Comparison of ENCODE assay signal across 39 mouse cellular contexts in genomic region chr5:147297249-147297648, GRCm38 (mm10). TPM values are rescaled to one million over a fixed set of nuclear protein-coding genes. Genes with fewer than 3 reads are reported as not detected.
"Had no signal": no experiment of that assay in that cellular context is flagged by ENCODE, and none has a peak within 500 bp of the region (broad histone marks: within the 10 kb centered on the region; RNA-seq: fewer than 3 reads in every experiment).

No protein-coding gene starts in this region.

- H3K36me3 ChIP-seq: embryonic facial prominence, embryonic 12.5 days; embryonic facial prominence, embryonic 13.5 days; embryonic facial prominence, embryonic 15.5 days; forebrain, embryonic 10.5 days; forebrain, embryonic 12.5 days; forebrain, embryonic 15.5 days had no signal

- DNase-seq: cerebellum, adult 2 months; cerebellum, adult 8-10 months; cerebellum, adult 9-10 months; cerebellum, adult 9-11 months; cerebellum, postnatal 10 days; cerebellum, postnatal 14 days; cerebellum, postnatal 25 days; cerebellum, postnatal 36 days; embryo, embryonic 11 days; forebrain, postnatal 0 days; gastrocnemius, adult 2 months; gastrocnemius, postnatal 10 days; gastrocnemius, postnatal 14 days; gastrocnemius, postnatal 25 days; gastrocnemius, postnatal 36 days; heart, adult 11 months; heart, adult 18-20 months; heart, adult 2 months had no signal

- H3K4me2 ChIP-seq: embryonic facial prominence, embryonic 12.5 days; embryonic facial prominence, embryonic 13.5 days; embryonic facial prominence, embryonic 15.5 days; forebrain, embryonic 12.5 days; forebrain, embryonic 13.5 days; forebrain, embryonic 15.5 days had no signal

- H3K4me3 ChIP-seq: embryonic facial prominence, embryonic 12.5 days; embryonic facial prominence, embryonic 13.5 days; embryonic facial prominence, embryonic 15.5 days; erythroblast, embryonic 14.5 days; forebrain, embryonic 10.5 days; forebrain, embryonic 12.5 days; forebrain, embryonic 13.5 days; forebrain, embryonic 15.5 days; gastrocnemius, adult 2 months; heart, adult 2 months had no signal

- H3K9me3 ChIP-seq: embryonic facial prominence, embryonic 12.5 days; embryonic facial prominence, embryonic 13.5 days; embryonic facial prominence, embryonic 15.5 days; forebrain, embryonic 12.5 days; forebrain, embryonic 13.5 days; forebrain, embryonic 15.5 days had no signal

- H3K9ac ChIP-seq: embryonic facial prominence, embryonic 12.5 days; embryonic facial prominence, embryonic 13.5 days; embryonic facial prominence, embryonic 15.5 days; forebrain, embryonic 12.5 days; forebrain, embryonic 13.5 days; forebrain, embryonic 15.5 days; forebrain, postnatal 0 days had no signal

- ATAC-seq: forebrain, embryonic 13.5 days; forebrain, embryonic 14.5 days; forebrain, embryonic 15.5 days; forebrain, embryonic 16.5 days; forebrain, postnatal 0 days had no signal

- H3K27ac ChIP-seq: embryonic facial prominence, embryonic 12.5 days; embryonic facial prominence, embryonic 13.5 days; embryonic facial prominence, embryonic 15.5 days; forebrain, embryonic 10.5 days; forebrain, embryonic 12.5 days; forebrain, embryonic 13.5 days; forebrain, embryonic 15.5 days; gastrocnemius, adult 2 months; heart, adult 2 months had no signal

RNA-seq across cellular contexts. Expression of gene Cdx2, which starts 9.8 kb away (rescaled TPM):
- total RNA-seq: common myeloid progenitor, adult 5-6 weeks; forebrain, postnatal 0 days; gastrocnemius, adult 18-20 months; gastrocnemius, adult 2 months; gastrocnemius, adult 8-10 months; gastrocnemius, postnatal 10 days; gastrocnemius, postnatal 14 days; gastrocnemius, postnatal 25 days; gastrocnemius, postnatal 36 days; gastrocnemius, postnatal 4 days; granulocyte monocyte progenitor cell, adult 5-6 weeks; heart, adult 18-20 months; heart, adult 2 months had no signal
- polyA plus RNA-seq: cerebellum, adult 2 months; cortical plate, adult 2 months; embryonic facial prominence, embryonic 11.5 days; embryonic facial prominence, embryonic 12.5 days; embryonic facial prominence, embryonic 13.5 days; embryonic facial prominence, embryonic 14.5 days; embryonic facial prominence, embryonic 15.5 days; forebrain, embryonic 10.5 days; forebrain, embryonic 11.5 days; forebrain, embryonic 12.5 days; forebrain, embryonic 13.5 days; forebrain, embryonic 14.5 days; forebrain, embryonic 15.5 days; forebrain, embryonic 16.5 days; forebrain, postnatal 0 days; heart, adult 2 months had no signal

RNA-seq across cellular contexts. Expression of gene Urad, which starts 25.0 kb away (rescaled TPM):
- total RNA-seq: common myeloid progenitor, adult 5-6 weeks; forebrain, postnatal 0 days; gastrocnemius, adult 18-20 months; gastrocnemius, adult 2 months; gastrocnemius, adult 8-10 months; gastrocnemius, postnatal 10 days; gastrocnemius, postnatal 14 days; gastrocnemius, postnatal 25 days; gastrocnemius, postnatal 36 days; gastrocnemius, postnatal 4 days; granulocyte monocyte progenitor cell, adult 5-6 weeks; heart, adult 18-20 months; heart, adult 2 months had no signal
- polyA plus RNA-seq: cerebellum, adult 2 months; cortical plate, adult 2 months; embryonic facial prominence, embryonic 11.5 days; embryonic facial prominence, embryonic 12.5 days; embryonic facial prominence, embryonic 13.5 days; embryonic facial prominence, embryonic 14.5 days; embryonic facial prominence, embryonic 15.5 days; erythroblast, embryonic 14.5 days; forebrain, embryonic 10.5 days; forebrain, embryonic 11.5 days; forebrain, embryonic 12.5 days; forebrain, embryonic 13.5 days; forebrain, embryonic 14.5 days; forebrain, embryonic 15.5 days; forebrain, embryonic 16.5 days; forebrain, postnatal 0 days; frontal cortex, adult 2 months; gonadal fat pad, adult 2 months; heart, adult 2 months had no signal

RNA-seq across cellular contexts. Expression of gene Pdx1, which starts 27.5 kb away (rescaled TPM):
- total RNA-seq: common myeloid progenitor, adult 5-6 weeks; forebrain, postnatal 0 days; gastrocnemius, adult 18-20 months; gastrocnemius, adult 2 months; gastrocnemius, adult 8-10 months; gastrocnemius, postnatal 10 days; gastrocnemius, postnatal 14 days; gastrocnemius, postnatal 25 days; gastrocnemius, postnatal 36 days; gastrocnemius, postnatal 4 days; granulocyte monocyte progenitor cell, adult 5-6 weeks; heart, adult 18-20 months; heart, adult 2 months had no signal
- polyA plus RNA-seq: cerebellum, adult 2 months; cortical plate, adult 2 months; embryonic facial prominence, embryonic 11.5 days; embryonic facial prominence, embryonic 12.5 days; embryonic facial prominence, embryonic 13.5 days; embryonic facial prominence, embryonic 14.5 days; embryonic facial prominence, embryonic 15.5 days; erythroblast, embryonic 14.5 days; forebrain, embryonic 10.5 days; forebrain, embryonic 11.5 days; forebrain, embryonic 12.5 days; forebrain, embryonic 13.5 days; forebrain, embryonic 14.5 days; forebrain, embryonic 15.5 days; forebrain, embryonic 16.5 days; forebrain, postnatal 0 days; frontal cortex, adult 2 months; gonadal fat pad, adult 2 months; heart, adult 2 months had no signal
